Mouse (Mus musculus) embryonic facial prominence, embryonic 11.5 days (tissue): ENCODE measurements around the gene Ffar3. TPM values are rescaled to one million over a fixed set of nuclear protein-coding genes. Genes with fewer than 3 reads are reported as not detected.

Experiments used
- ATAC-seq: fragments of 200-750 bp; cut with Nextera tagmentation; replicated peaks from 2 replicates; pipeline ENCODE4 v1.8.0; 2017; ENCODE audit warnings: low read depth; ENCODE audit not compliant: insufficient number of reproducible peaks, low FRiP score, low TSS enrichment
- DNase-seq: peaks from one replicate; pipeline ENCODE4 v3.0.0-alpha.2; 2015; ENCODE audit warnings: low spot score
- H3K27ac ChIP-seq: fragments of 300-500 bp; sonication (generic); replicated peaks from 2 replicates; pipeline ENCODE4 v1.5.1; 2014; ENCODE audit warnings: mild to moderate bottlenecking, low read depth, low read length, control low read depth
- H3K27me3 ChIP-seq: fragments of 300-500 bp; sonication (generic); 2 replicates; pipeline ENCODE4 v1.6.1; 2014; ENCODE audit warnings: mild to moderate bottlenecking, low read length, moderate library complexity, mixed read lengths; ENCODE audit not compliant: control insufficient read depth, insufficient read depth
- H3K36me3 ChIP-seq: fragments of 300-500 bp; sonication (generic); replicated peaks from 2 replicates; pipeline ENCODE4 v1.6.1; 2014; ENCODE audit warnings: low read depth, mild to moderate bottlenecking, low read length, moderate library complexity, mixed read lengths; ENCODE audit not compliant: control insufficient read depth, insufficient read depth
- H3K4me1 ChIP-seq: fragments of 300-500 bp; sonication (generic); 2 replicates; pipeline ENCODE4 v1.6.1; 2014; ENCODE audit warnings: low read length, mixed read lengths; ENCODE audit not compliant: control insufficient read depth, insufficient read depth
- H3K4me2 ChIP-seq: fragments of 300-500 bp; sonication (generic); 2 replicates; pipeline ENCODE4 v1.6.1; 2014; ENCODE audit warnings: low read depth, mild to moderate bottlenecking, control low read depth, low read length, moderate library complexity
- H3K4me3 ChIP-seq: fragments of 300-500 bp; sonication (generic); 2 replicates; pipeline ENCODE4 v1.5.1; 2014; ENCODE audit warnings: low read depth, low read length, control low read depth
- H3K9ac ChIP-seq: fragments of 300-500 bp; sonication (generic); replicated peaks from 2 replicates; pipeline ENCODE4 v1.6.1; 2014; ENCODE audit warnings: mild to moderate bottlenecking, control low read depth, low read length
- H3K9me3 ChIP-seq: fragments of 300-500 bp; sonication (generic); replicated peaks from 2 replicates; pipeline ENCODE4 v1.6.1; 2016; ENCODE audit warnings: mild to moderate bottlenecking, low read length, inconsistent platforms, mixed read lengths; ENCODE audit not compliant: control insufficient read depth
- WGBS: fragments of 180-500 bp; shearing (Covaris S2); extraction: QIAGEN DNeasy Blood & Tissue Kit; methylation state at CpG from one replicate; pipeline ENCODE4 v1.1.7; 2014; 5-methylcytosine and 5-hydroxymethylcytosine counted together
- polyA plus RNA-seq: library from polyadenylated mRNA; unstranded; fragments of >200 nt; fragmentation: Nextera tagmentation; extraction: Ambion mirVana; gene quantifications from 2 replicates; pipeline ENCODE4 v1.2.1, GENCODE M21; 2014

The Ffar3 gene
- polyA plus RNA-seq, 1 experiment from 2014 or later = not detected

GRCm38 (mm10) chr7:30859635-30860402 is 3.8 kb upstream of the Ffar3 start:
- 11% methylated on average over 14 of the region's 16 CpGs for WGBS
- H3K27ac ChIP-seq = no peak overlapping the region

GRCm38 (mm10) chr7:30859290-30859634 is 3.3 kb upstream of the Ffar3 start:
- Histone ChIP-seq H3K9ac (no peak overlapping the region; the same call in 1 of the 2 replicates), H3K27ac (no peak overlapping the region), H3K4me3 (no peak overlapping the region), H3K27me3 (no peaks in the 10 kb centered on the region), H3K4me2 (no peak overlapping the region), H3K9me3 (no peaks in the 10 kb centered on the region), H3K36me3 (no peaks in the 10 kb centered on the region), H3K4me1 (no peaks in the 10 kb centered on the region; the same call in 1 of the 2 replicates)
- DNase-seq = peak; percentile 82
- 0 out of 2 replicates have a peak, but pooled peaks have one; percentile 3 for ATAC-seq

More at GRCm38 (mm10) chr7:30859635-30860402, 3.8 kb upstream of the Ffar3 start:
- Histone ChIP-seq H3K9me3 (no peaks in the 10 kb centered on the region), H3K4me3 (0 out of 2 replicates have a peak overlapping the region, but pooled peaks have one; percentile 12), H3K4me2 (peak overlapping the region; percentile 37), H3K9ac (peak overlapping the region; percentile 25), H3K36me3 (no peaks in the 10 kb centered on the region), H3K27me3 (no peaks in the 10 kb centered on the region), H3K4me1 (no peaks in the 10 kb centered on the region; the same call in 1 of the 2 replicates)
- ATAC-seq (peak; percentile 47), DNase-seq (peak; percentile 86)

GRCm38 (mm10) chr7:30857746-30858145 is 1.8 kb upstream of the Ffar3 start:
- ATAC-seq (no peak), DNase-seq (no peak)
- no peak overlapping the region for H3K4me3 ChIP-seq
- WGBS = 74% methylated on average over 1 of the region's 1 CpGs
- H3K36me3 ChIP-seq = no peaks in the 10 kb centered on the region
- H3K4me1 ChIP-seq = no peaks in the 10 kb centered on the region; the same call in 1 of the 2 replicates
- no peak overlapping the region for H3K4me2 ChIP-seq
- no peak overlapping the region for H3K9ac ChIP-seq
- no peaks in the 10 kb centered on the region for H3K27me3 ChIP-seq
- H3K9me3 ChIP-seq = no peaks in the 10 kb centered on the region
- no peak overlapping the region for H3K27ac ChIP-seq

- Histone ChIP-seq H3K9ac (no peak overlapping the region), H3K36me3 (no peaks in the 10 kb centered on the region), H3K4me1 (no peaks in the 10 kb centered on the region), H3K27ac (no peak overlapping the region), H3K4me2 (no peak overlapping the region), H3K9me3 (no peaks in the 10 kb centered on the region), H3K4me3 (no peak overlapping the region), H3K27me3 (no peaks in the 10 kb centered on the region)
- ATAC-seq = no peak
- no peak for DNase-seq
- 94% methylated on average over 1 of the region's 1 CpGs for WGBS
Observed at GRCm38 (mm10) chr7:30851421-30851820, 4.6 kb downstream of the Ffar3 start.

GRCm38 (mm10) chr7:30847934-30848333 is 8.0 kb downstream of the Ffar3 start:
- Histone ChIP-seq H3K27ac (no peak overlapping the region), H3K4me2 (no peak overlapping the region), H3K4me3 (no peak overlapping the region), H3K9ac (no peak overlapping the region), H3K27me3 (no peaks in the 10 kb centered on the region), H3K9me3 (no peaks in the 10 kb centered on the region), H3K36me3 (no peaks in the 10 kb centered on the region), H3K4me1 (no peaks in the 10 kb centered on the region)
- no peak for ATAC-seq
- DNase-seq = no peak
- 86% methylated on average over 6 of the region's 6 CpGs for WGBS

GRCm38 (mm10) chr7:30847386-30847785 is 8.6 kb downstream of the Ffar3 start:
- ATAC-seq = no peak
- no peak overlapping the region for H3K27ac ChIP-seq
- no peaks in the 10 kb centered on the region for H3K27me3 ChIP-seq
- 71% methylated on average over 5 of the region's 5 CpGs for WGBS
- H3K4me2 ChIP-seq = no peak overlapping the region
- H3K36me3 ChIP-seq = no peaks in the 10 kb centered on the region
- H3K9ac ChIP-seq = no peak overlapping the region
- H3K4me3 ChIP-seq = no peak overlapping the region
- DNase-seq = no peak
- H3K9me3 ChIP-seq = no peaks in the 10 kb centered on the region
- H3K4me1 ChIP-seq = no peaks in the 10 kb centered on the region

- no peak for DNase-seq
- WGBS = 77% methylated on average over 2 of the region's 2 CpGs
Observed at GRCm38 (mm10) chr7:30846505-30847053, 9.4 kb downstream of the Ffar3 start.

GRCm38 (mm10) chr7:30844676-30845297 is 11.2 kb downstream of the Ffar3 start:
- Histone ChIP-seq H3K27ac (no peak overlapping the region), H3K4me1 (no peaks in the 10 kb centered on the region), H3K27me3 (no peaks in the 10 kb centered on the region), H3K4me3 (no peak overlapping the region), H3K36me3 (no peaks in the 10 kb centered on the region), H3K9ac (no peak overlapping the region), H3K4me2 (no peak overlapping the region), H3K9me3 (no peaks in the 10 kb centered on the region)
- 41% methylated on average over 7 of the region's 7 CpGs for WGBS
- DNase-seq (no peak), ATAC-seq (no peak)

More at GRCm38 (mm10) chr7:30846505-30847053, 9.4 kb downstream of the Ffar3 start:
- Histone ChIP-seq H3K4me3 (no peak overlapping the region), H3K9ac (no peak overlapping the region), H3K9me3 (no peaks in the 10 kb centered on the region), H3K27me3 (no peaks in the 10 kb centered on the region), H3K4me1 (no peaks in the 10 kb centered on the region), H3K27ac (no peak overlapping the region), H3K4me2 (no peak overlapping the region), H3K36me3 (no peaks in the 10 kb centered on the region)
- no peak for ATAC-seq
